Mouse (Mus musculus): ENCODE measurements at regions not wholly inside any gene's neighbourhood (a gene's known extent, or its start where the extent isn't known, plus 50 kb on each side); places are given as distances from the start of the nearest gene placed in this dataset.

GRCm38 (mm10) chr6:89256022-89256421 is 106.4 kb downstream of the Plxna1 start:
- TF ChIP-seq CTCF (IDR thresholded peaks at IDR 0.05; ENCODE audit: insufficient read depth, low read length), result no peak
- TF ChIP-seq POLR2A (IDR thresholded peaks at IDR 0.05; ENCODE audit: borderline replicate concordance, extremely low read depth, low read depth, low read length), result no peak
